Mouse (Mus musculus) midbrain, postnatal 0 days (tissue): Measurements from ENCODE around the gene Ftl1. TPM values are rescaled to one million over a fixed set of nuclear protein-coding genes. Genes with fewer than 3 reads are reported as not detected.

Source experiments
- ATAC-seq: fragments of 200-750 bp; cut with Nextera tagmentation; 2 replicates; pipeline ENCODE4 v1.8.0; 2017; ENCODE audit warnings: moderate number of reproducible peaks, mild to moderate bottlenecking, moderate TSS enrichment, moderate library complexity; ENCODE audit not compliant: low FRiP score
- DNase-seq: peaks from one replicate; pipeline ENCODE4 v3.0.0-alpha.2; 2015; ENCODE audit warnings: low spot score
- H3K27ac ChIP-seq: fragments of 300-500 bp; sonication (generic); 2 replicates; pipeline ENCODE4 v1.5.1; 2014; ENCODE audit warnings: low read depth, mild to moderate bottlenecking, low read length, mixed read lengths
- H3K27me3 ChIP-seq: fragments of 300-500 bp; sonication (generic); 2 replicates; pipeline ENCODE4 v1.6.1; 2014; ENCODE audit warnings: low read length, control low read depth, mixed read lengths; ENCODE audit not compliant: insufficient read depth
- H3K36me3 ChIP-seq: fragments of 300-500 bp; sonication (generic); 2 replicates; pipeline ENCODE4 v1.6.1; 2014; ENCODE audit warnings: low read length, control low read depth, mixed read lengths; ENCODE audit not compliant: insufficient read depth
- H3K4me1 ChIP-seq: fragments of 300-500 bp; sonication (generic); 2 replicates; pipeline ENCODE4 v1.6.1; 2014; ENCODE audit warnings: mild to moderate bottlenecking, control low read depth, antibody characterized with exemption, low read length, mixed read lengths; ENCODE audit not compliant: insufficient read depth
- H3K4me2 ChIP-seq: fragments of 300-500 bp; sonication (generic); 2 replicates; pipeline ENCODE4 v1.6.1; 2014; ENCODE audit warnings: low read depth, mild to moderate bottlenecking, low read length, mixed read lengths; ENCODE audit not compliant: poor library complexity, severe bottlenecking
- H3K4me3 ChIP-seq: fragments of 300-500 bp; sonication (generic); 2 replicates; pipeline ENCODE4 v1.5.1; 2014; ENCODE audit warnings: low read depth, mild to moderate bottlenecking, low read length, moderate library complexity
- H3K9ac ChIP-seq: fragments of 300-500 bp; sonication (generic); replicated peaks from 2 replicates; pipeline ENCODE4 v1.6.1; 2014; ENCODE audit warnings: mild to moderate bottlenecking, low read length, moderate library complexity, mixed read lengths; ENCODE audit not compliant: poor library complexity, severe bottlenecking
- H3K9me3 ChIP-seq: fragments of 300-500 bp; sonication (generic); 2 replicates; pipeline ENCODE4 v1.6.1; 2016; ENCODE audit warnings: low read length, control low read depth
- CTCF ChIP-seq: IDR thresholded peaks from 2 replicates; pipeline ENCODE4 v1.5.1; 2016; ENCODE audit warnings: antibody characterized with exemption, mild to moderate bottlenecking
- WGBS: fragments of 180-500 bp; shearing (Covaris S2); extraction: QIAGEN DNeasy Blood & Tissue Kit; methylation state at CpG from one replicate; pipeline ENCODE4 v1.1.7; 2014; 5-methylcytosine and 5-hydroxymethylcytosine counted together
- polyA plus RNA-seq: library from polyadenylated mRNA; unstranded; fragments of >200 nt; fragmentation: Nextera tagmentation; extraction: Ambion mirVana; gene quantifications from 2 replicates; pipeline ENCODE4 v1.2.1, GENCODE M21; 2015
- total RNA-seq: library from RNA; depleted of rRNA; stranded (reverse); fragments of >200 nt; gene quantifications from 2 replicates; pipeline ENCODE4 v1.2.3, GENCODE M21; 2014

Ftl1 gene
- total and polyA plus RNA-seq, 2 experiments from 2014 or later, result 2,428 to 4,797 TPM

- H3K27ac ChIP-seq, result no peak overlapping the region
- 0 out of 2 replicates have a peak overlapping the region, but pooled peaks have one; percentile 19 for H3K9ac ChIP-seq
- peaks cover 15% of the 10 kb centered on the region; the same call in 1 of the 2 replicates for H3K4me1 ChIP-seq
- H3K4me2 ChIP-seq, result no peak overlapping the region
- DNase-seq, result no peak
- no peak for ATAC-seq
- WGBS, result 24% methylated on average over 6 of the region's 6 CpGs
- H3K27me3 ChIP-seq, result no peaks in the 10 kb centered on the region
- H3K9me3 ChIP-seq, result no peaks in the 10 kb centered on the region
- H3K4me3 ChIP-seq, result no peak overlapping the region
- peaks cover 11% of the 10 kb centered on the region; the same call in 1 of the 2 replicates for H3K36me3 ChIP-seq
- TF ChIP-seq CTCF, result no peak
Measured at GRCm38 (mm10) chr7:45437046-45437445, 22.6 kb downstream of the Ftl1 start.

GRCm38 (mm10) chr7:45436444-45436843 is 23.2 kb downstream of the Ftl1 start:
- H3K27ac ChIP-seq, result no peak overlapping the region
- H3K9me3 ChIP-seq, result no peaks in the 10 kb centered on the region
- no peaks in the 10 kb centered on the region for H3K27me3 ChIP-seq
- 97% methylated on average over 5 of the region's 5 CpGs for WGBS
- H3K4me3 ChIP-seq, result no peak overlapping the region
- no peak overlapping the region for H3K4me2 ChIP-seq
- DNase-seq (no peak), ATAC-seq (no peak)
- H3K4me1 ChIP-seq, result peaks cover 15% of the 10 kb centered on the region; the same call in 1 of the 2 replicates
- TF ChIP-seq CTCF, result no peak
- H3K9ac ChIP-seq, result 0 out of 2 replicates have a peak overlapping the region, but pooled peaks have one; percentile 19
- H3K36me3 ChIP-seq, result peaks cover 15% of the 10 kb centered on the region; the same call in 1 of the 2 replicates

GRCm38 (mm10) chr7:45435038-45435437 is 24.6 kb downstream of the Ftl1 start:
- peaks cover 15% of the 10 kb centered on the region; the same call in 1 of the 2 replicates for H3K4me1 ChIP-seq
- peak; percentile 31 for DNase-seq
- H3K4me2 ChIP-seq, result peak overlapping the region; percentile 88
- no peak for TF ChIP-seq CTCF
- peak overlapping the region; percentile 50 for H3K9ac ChIP-seq
- no peaks in the 10 kb centered on the region for H3K27me3 ChIP-seq
- 2% methylated on average over 16 of the region's 16 CpGs for WGBS
- ATAC-seq, result no peak
- H3K4me3 ChIP-seq, result peak overlapping the region; percentile 67
- H3K36me3 ChIP-seq, result peaks cover 18% of the 10 kb centered on the region
- H3K9me3 ChIP-seq, result no peaks in the 10 kb centered on the region
- peak overlapping the region; percentile 55 for H3K27ac ChIP-seq

- Histone ChIP-seq H3K4me1 (peaks cover 15% of the 10 kb centered on the region; the same call in 1 of the 2 replicates), H3K9me3 (no peaks in the 10 kb centered on the region), H3K4me2 (peak within 1 kb of the TSS; percentile 95), H3K27ac (peak within 1 kb of the TSS; percentile 65), H3K36me3 (peaks cover 22% of the 10 kb centered on the region), H3K4me3 (peak within 1 kb of the TSS; percentile 67), H3K9ac (peak within 1 kb of the TSS; percentile 66), H3K27me3 (no peaks in the 10 kb centered on the region)
- DNase-seq, result peak; percentile 100
- ATAC-seq, result peak; percentile 96
- TF ChIP-seq CTCF, result peak; percentile 98
- under 1% methylated on average over 45 of the region's 45 CpGs for WGBS
Measured at GRCm38 (mm10) chr7:45434203-45435015, 25.3 kb downstream of the Ftl1 start, which contains the start of gene Gys1. Gys1 (plus strand) TSS chr7:45434844.

- WGBS, result under 1% methylated on average over 7 of the region's 7 CpGs
- peaks cover 28% of the 10 kb centered on the region for H3K36me3 ChIP-seq
- no peak for TF ChIP-seq CTCF
- H3K27me3 ChIP-seq, result no peaks in the 10 kb centered on the region
- ATAC-seq (no peak), DNase-seq (no peak)
- H3K4me2 ChIP-seq, result peak overlapping the region; percentile 95
- H3K4me3 ChIP-seq, result peak overlapping the region; percentile 67
- H3K4me1 ChIP-seq, result peaks cover 15% of the 10 kb centered on the region; the same call in 1 of the 2 replicates
- peak overlapping the region; percentile 65 for H3K27ac ChIP-seq
- H3K9ac ChIP-seq, result peak overlapping the region; percentile 66
- H3K9me3 ChIP-seq, result no peaks in the 10 kb centered on the region
Measured at GRCm38 (mm10) chr7:45433835-45434202, 25.9 kb downstream of the Ftl1 start.

- DNase-seq (no peak), ATAC-seq (no peak)
- peaks cover 86% of the 10 kb centered on the region for H3K36me3 ChIP-seq
- no peaks in the 10 kb centered on the region for H3K9me3 ChIP-seq
- no peak for TF ChIP-seq CTCF
- H3K4me2 ChIP-seq, result no peak overlapping the region
- H3K27ac ChIP-seq, result no peak overlapping the region
- WGBS, result 93% methylated on average over 8 of the region's 8 CpGs
- H3K4me1 ChIP-seq, result no peaks in the 10 kb centered on the region
- no peak overlapping the region for H3K4me3 ChIP-seq
- H3K9ac ChIP-seq, result no peak overlapping the region
- H3K27me3 ChIP-seq, result no peaks in the 10 kb centered on the region
Measured at GRCm38 (mm10) chr7:45426556-45426955, 33.1 kb downstream of the Ftl1 start.
